Mouse (Mus musculus): ENCODE measurements around the gene Tmem259.

The Tmem259 gene

DNA sequence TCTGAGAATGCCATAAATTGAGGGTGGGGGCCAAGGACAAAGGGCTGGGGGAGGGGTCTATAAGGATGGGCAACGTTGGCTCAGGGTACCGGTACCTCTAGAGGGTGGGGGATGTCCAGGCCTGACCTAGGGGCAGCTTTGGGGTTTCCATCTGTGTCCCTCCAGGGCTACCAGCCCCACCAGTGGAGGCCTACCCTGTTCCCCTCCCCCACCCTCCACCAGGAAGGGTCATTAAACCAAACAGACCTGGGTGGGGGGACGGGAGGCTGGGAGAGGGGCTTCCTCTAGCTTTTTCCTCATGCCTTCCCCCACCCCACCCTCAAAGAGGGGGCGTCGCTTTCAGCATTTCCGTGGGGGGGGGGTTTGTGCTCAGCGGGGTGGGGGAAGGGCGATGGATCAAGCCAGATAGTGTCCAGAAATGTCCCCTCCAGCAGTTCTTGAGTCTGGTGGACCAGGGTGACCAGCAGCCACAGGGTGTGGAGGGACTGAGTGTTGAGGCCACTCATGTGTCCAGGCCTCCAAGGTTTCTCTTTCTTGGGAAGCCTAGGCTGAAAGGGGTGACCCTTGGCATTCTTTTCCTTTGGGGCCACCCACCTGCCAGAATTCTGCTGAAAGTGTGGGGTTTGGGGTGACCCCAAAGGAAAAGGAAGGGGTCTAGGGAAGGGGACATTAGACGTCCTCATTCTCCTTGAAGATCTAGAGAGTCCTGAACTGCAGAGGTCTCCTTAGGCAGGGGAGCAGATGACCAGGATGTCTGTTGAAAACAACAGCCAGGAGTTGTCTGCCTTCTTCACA, 55.0 kb downstream of the Tmem259 start:
- in situ Hi-C loops (cut with MboI; ENCODE audit: low pct_unique_long_range_greater_than_20kb in 1 of 2, low sequenced_read_pairs in 2 of 2, unreplicated experiment in 1 of 2) = loop anchor here (5.0 to 10.0 kb wide), 2 partner anchors 47 to 94 kb away; no protein-coding TSS in a partner anchor

GRCm38 (mm10) chr10:79928030-79928694, 56.0 kb downstream of the Tmem259 start:
- in situ Hi-C loops (cut with MboI; ENCODE audit: low pct_unique_long_range_greater_than_20kb in 1 of 2, low sequenced_read_pairs in 2 of 2, unreplicated experiment in 1 of 2) = loop anchor here (5.0 to 10.0 kb wide), 2 partner anchors 46 to 93 kb away; no protein-coding TSS in a partner anchor

DNA sequence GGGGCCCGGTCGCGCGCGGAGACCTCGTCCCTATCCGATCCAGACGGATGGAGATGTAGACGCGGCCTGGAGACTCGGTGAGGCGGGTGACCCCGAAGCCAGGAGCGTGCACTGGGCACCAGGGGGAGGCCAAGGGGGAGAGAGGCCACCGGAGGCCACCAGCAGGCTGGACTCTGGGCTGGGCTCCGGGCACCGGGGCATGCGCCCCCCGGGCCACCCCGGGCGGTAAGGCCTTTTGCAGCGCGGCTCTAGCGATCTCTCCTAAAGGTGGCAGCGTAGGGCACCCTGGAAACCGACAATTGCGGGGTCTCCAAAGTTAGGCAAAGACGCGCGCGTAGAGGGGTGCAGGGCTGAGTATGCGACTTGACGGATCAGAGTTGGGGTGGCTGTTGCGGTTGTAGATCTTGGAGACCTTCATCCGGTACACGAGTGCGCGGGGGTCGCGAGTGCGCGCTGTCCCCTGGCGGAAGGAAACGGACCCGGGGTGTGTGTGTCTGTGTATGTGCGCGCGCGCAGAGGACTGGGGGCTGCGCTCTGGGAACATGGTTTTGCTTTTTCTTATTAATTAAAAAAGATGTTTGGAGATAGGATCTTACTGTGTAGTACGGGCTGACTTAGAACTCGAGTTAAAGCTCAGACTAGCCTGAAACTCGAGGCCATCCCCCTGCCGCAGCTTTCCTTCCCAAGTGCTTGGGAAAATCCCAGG, 56.7 kb downstream of the Tmem259 start:
- in situ Hi-C loops (cut with MboI; ENCODE audit: low pct_unique_long_range_greater_than_20kb in 1 of 2, low sequenced_read_pairs in 2 of 2, unreplicated experiment in 1 of 2) = loop anchor here (5.0 to 10.0 kb wide), 2 partner anchors 45 to 93 kb away; no protein-coding TSS in a partner anchor

GRCm38 (mm10) chr10:79926491-79927323, 57.4 kb downstream of the Tmem259 start, which contains the start of gene Arid3a:
Arid3a (plus strand) TSS chr10:79927043.
- in situ Hi-C loops (cut with MboI; ENCODE audit: low pct_unique_long_range_greater_than_20kb in 1 of 2, low sequenced_read_pairs in 2 of 2, unreplicated experiment in 1 of 2) = loop anchor here (5.0 to 10.0 kb wide), 2 partner anchors 44 to 92 kb away; no protein-coding TSS in a partner anchor

GRCm38 (mm10) chr10:79925785-79926490, 58.2 kb downstream of the Tmem259 start:
- in situ Hi-C loops (cut with MboI; ENCODE audit: low pct_unique_long_range_greater_than_20kb in 1 of 2, low sequenced_read_pairs in 2 of 2, unreplicated experiment in 1 of 2) = loop anchor here (5.0 to 10.0 kb wide), 2 partner anchors 44 to 91 kb away; no protein-coding TSS in a partner anchor

- in situ Hi-C loops (cut with MboI; ENCODE audit: low pct_unique_long_range_greater_than_20kb in 1 of 2, low sequenced_read_pairs in 2 of 2, unreplicated experiment in 1 of 2) = loop anchor here (5.0 to 10.0 kb wide), 2 partner anchors 43 to 90 kb away; no protein-coding TSS in a partner anchor
These were observed 58.9 kb downstream of the Tmem259 start for GRCm38 (mm10) chr10:79924998-79925784.
